Mouse (Mus musculus) left cerebral cortex, adult 2 months (tissue): ENCODE results near the gene Zfp316. TPM values are rescaled to one million over a fixed set of nuclear protein-coding genes. Genes with fewer than 3 reads are reported as not detected.
A peak's percentile ranks its signal among the peaks of the same experiment; 100 is the strongest.

Experiments
- DNase-seq, 2 experiments: peaks; one replicate each; pipeline ENCODE4 v3.0.0; 2021 to 2022; ENCODE audit warnings: low spot score in 2 of 2, mixed read lengths in 1 of 2; ENCODE audit errors: extremely low spot score in 1 of 2
- H3K27ac ChIP-seq: fragments of 200-600 bp; 2 replicates; pipeline ENCODE4 v1.8.1; 2022
- H3K4me3 ChIP-seq: fragments of 200-600 bp; 2 replicates; pipeline ENCODE4 v1.8.1; 2022
- CTCF ChIP-seq: fragments of 200-600 bp; IDR thresholded peaks from 2 replicates; pipeline ENCODE4 v1.8.1; 2022; ENCODE audit warnings: antibody characterized with exemption, mild to moderate bottlenecking, moderate library complexity
- intact Hi-C: fragments of 180-260 bp; cut with DNase I; formaldehyde crosslinking; loops from one replicate; pipeline ENCODE4 v1.15.1; 2025
- total RNA-seq, 2 experiments: library from RNA; stranded (reverse); gene quantifications; 2 replicates each; pipeline ENCODE4 v1.2.3; 2021

Gene Zfp316
- total RNA-seq, 2 experiments from 2014 or later, result 20.0 to 23.4 TPM

DNA sequence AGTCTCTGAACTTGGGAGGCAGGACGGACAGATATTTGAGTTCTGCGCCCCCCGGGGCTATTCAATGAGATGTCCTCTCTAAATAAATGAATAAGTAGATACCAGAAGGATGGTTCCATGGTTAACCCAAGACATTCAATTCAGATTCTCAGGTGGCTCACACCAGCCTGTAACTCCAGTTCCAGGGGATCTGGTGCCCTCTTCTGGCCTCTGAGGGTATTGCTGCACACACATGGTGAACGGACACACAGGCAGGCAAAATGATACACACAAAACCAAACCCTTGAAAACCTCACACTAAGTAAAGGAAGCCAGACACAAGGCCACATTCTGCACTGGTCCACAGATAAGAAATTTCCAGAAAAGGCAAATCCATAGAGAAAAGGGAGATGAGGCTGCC, 29.9 kb upstream of the Zfp316 start:
- DNase-seq, result peak; percentile 40 to 66
- TF ChIP-seq CTCF, result peak; percentile 77
- Histone ChIP-seq H3K4me3 (no peak overlapping the region), H3K27ac (no peak overlapping the region)
- intact Hi-C loops, result loop anchor here (5.0 kb wide), 2 partner anchors 47 to 122 kb away; no protein-coding TSS in a partner anchor

- Histone ChIP-seq H3K27ac (no peak overlapping the region), H3K4me3 (no peak overlapping the region)
- no peak for DNase-seq
- intact Hi-C loops, result loop anchor here (5.0 kb wide), 1 partner anchor 46 kb away; no protein-coding TSS in a partner anchor
- peak; percentile 47 for TF ChIP-seq CTCF
Observed at GRCm38 (mm10) chr5:143298391-143298790, 28.6 kb upstream of the Zfp316 start.

- no peak overlapping the region for H3K27ac ChIP-seq
- TF ChIP-seq CTCF, result no peak
- no peak overlapping the region for H3K4me3 ChIP-seq
- no peak for DNase-seq
- intact Hi-C loops, result loop anchor here (5.0 kb wide), 1 partner anchor 46 kb away; no protein-coding TSS in a partner anchor
Observed at GRCm38 (mm10) chr5:143297986-143298385, 28.2 kb upstream of the Zfp316 start.

DNA sequence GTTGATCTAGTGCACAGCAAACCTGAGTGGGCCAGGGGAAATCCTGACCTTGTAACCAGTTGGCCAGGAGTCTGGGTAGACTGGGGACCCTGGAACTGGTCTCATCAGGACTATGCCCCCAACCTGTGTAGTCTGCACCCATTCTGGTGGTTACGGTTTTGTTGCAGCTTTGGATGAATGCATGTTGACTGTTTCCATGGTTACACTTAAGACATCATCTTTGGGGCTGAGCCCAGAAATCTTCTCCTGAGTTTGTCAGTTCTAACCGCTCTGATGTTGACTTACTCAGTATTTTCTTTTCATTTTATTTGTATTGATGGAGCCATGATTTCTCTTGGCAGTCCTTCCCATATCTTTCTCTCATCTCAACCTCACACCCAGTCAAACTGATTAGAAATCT, 25.5 kb upstream of the Zfp316 start:
- Histone ChIP-seq H3K27ac (no peak overlapping the region), H3K4me3 (no peak overlapping the region)
- intact Hi-C loops, result loop anchor here (5.0 kb wide), 1 partner anchor 43 kb away; no protein-coding TSS in a partner anchor
- no peak for TF ChIP-seq CTCF
- no peak for DNase-seq

GRCm38 (mm10) chr5:143294862-143295261, 25.0 kb upstream of the Zfp316 start:
- DNase-seq, result no peak
- TF ChIP-seq CTCF, result peak; percentile 16
- Histone ChIP-seq H3K27ac (no peak overlapping the region), H3K4me3 (no peak overlapping the region)
- intact Hi-C loops, result loop anchor here (5.0 kb wide), 1 partner anchor 43 kb away; no protein-coding TSS in a partner anchor

GRCm38 (mm10) chr5:143293404-143293803, 23.6 kb upstream of the Zfp316 start, which contains the start of gene Zfp853:
Gene Zfp853 (minus strand): TSS chr5:143293623.
- Histone ChIP-seq H3K27ac (peak within 1 kb of the TSS; percentile 67; the same call in 1 of the 2 replicates), H3K4me3 (peak within 1 kb of the TSS; percentile 59)
- TF ChIP-seq CTCF, result no peak
- DNase-seq, result peak in 1 of 2 experiments; percentile 41
- intact Hi-C loops, result no loop called here

GRCm38 (mm10) chr5:143292879-143293278, 23.1 kb upstream of the Zfp316 start:
- intact Hi-C loops, result no loop called here
- no peak for DNase-seq
- Histone ChIP-seq H3K27ac (no peak overlapping the region), H3K4me3 (peak overlapping the region; percentile 59)
- TF ChIP-seq CTCF, result no peak

- no peak overlapping the region for H3K27ac ChIP-seq
- DNase-seq, result no peak
- TF ChIP-seq CTCF, result no peak
- intact Hi-C loops, result no loop called here
- H3K4me3 ChIP-seq, result no peak overlapping the region
Observed at GRCm38 (mm10) chr5:143289299-143289698, 19.5 kb upstream of the Zfp316 start.

DNA sequence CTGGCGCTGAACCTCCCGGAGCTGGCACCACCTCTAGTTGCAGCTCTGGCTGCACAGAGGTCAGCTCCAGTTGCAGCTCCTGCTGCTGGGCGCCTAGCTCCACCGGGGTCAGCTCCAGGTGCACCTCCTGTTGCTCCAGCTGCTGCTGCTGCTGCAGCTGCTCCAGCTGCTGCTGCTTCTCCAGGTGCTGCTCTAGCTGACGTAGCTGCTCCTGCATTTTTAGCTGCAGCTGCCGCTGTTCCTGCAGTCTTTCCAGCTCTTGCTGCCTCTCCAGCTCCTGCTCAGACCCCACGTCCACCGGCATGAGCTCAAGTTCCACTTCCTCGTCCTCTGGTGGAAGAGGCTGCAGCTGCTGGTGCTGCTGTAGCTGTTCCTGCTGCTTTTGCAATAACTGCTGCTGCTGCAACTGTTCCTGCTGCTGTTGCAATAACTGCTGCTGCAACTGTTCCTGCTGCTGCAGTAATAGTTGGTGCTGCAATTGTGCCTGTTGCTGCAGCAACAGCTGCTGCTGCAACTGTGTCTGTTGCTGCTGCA, 18.6 kb upstream of the Zfp316 start:
- TF ChIP-seq CTCF, result no peak
- no peak for DNase-seq
- Histone ChIP-seq H3K27ac (no peak overlapping the region), H3K4me3 (no peak overlapping the region)
- intact Hi-C loops, result no loop called here

- no peak for DNase-seq
- intact Hi-C loops, result no loop called here
- no peak for TF ChIP-seq CTCF
- peak overlapping the region; percentile 7; the same call in 1 of the 2 replicates for H3K4me3 ChIP-seq
- no peak overlapping the region for H3K27ac ChIP-seq
Observed at GRCm38 (mm10) chr5:143287774-143288328, 18.0 kb upstream of the Zfp316 start.

DNA sequence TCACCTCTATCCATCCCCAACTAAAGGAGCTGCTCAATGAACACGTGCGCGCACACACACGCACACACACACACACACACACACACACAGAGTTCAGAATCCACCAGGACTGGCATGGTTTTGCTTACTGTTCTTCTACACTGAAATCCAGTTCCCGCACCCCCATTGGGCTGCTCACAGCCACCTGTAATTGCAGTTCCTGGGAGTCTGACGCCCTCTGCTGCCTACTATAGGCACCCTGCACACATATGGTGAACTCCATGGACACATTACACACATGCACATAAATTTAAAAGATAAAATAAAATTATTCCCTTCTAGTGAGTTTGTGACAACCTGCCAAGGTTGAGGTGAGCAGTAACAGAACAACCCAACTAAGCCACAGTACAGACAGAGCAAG, 14.9 kb upstream of the Zfp316 start:
- intact Hi-C loops, result no loop called here
- no peak overlapping the region for H3K27ac ChIP-seq
- DNase-seq, result no peak
- TF ChIP-seq CTCF, result peak; percentile 21
- no peak overlapping the region for H3K4me3 ChIP-seq

DNA sequence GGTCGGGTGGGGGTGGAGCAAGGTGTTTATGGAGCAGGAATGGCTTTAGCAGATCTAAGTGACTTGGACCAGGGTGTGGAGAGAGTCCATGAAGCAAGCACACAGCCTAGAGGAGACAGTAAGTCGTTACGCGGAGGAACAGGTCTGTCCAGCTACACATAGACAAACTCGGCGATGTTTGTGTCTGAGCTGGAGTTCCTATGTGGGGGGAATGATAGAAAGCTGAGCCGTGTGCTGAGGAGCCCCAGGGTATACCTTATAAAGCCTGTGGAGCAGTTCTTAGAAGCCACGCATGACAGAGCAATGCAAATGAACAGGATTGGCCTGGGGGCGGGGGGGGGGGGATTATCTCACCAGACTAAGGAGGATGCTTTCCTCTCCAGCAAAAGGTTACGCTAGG, 9.4 kb upstream of the Zfp316 start:
- DNase-seq, result no peak
- intact Hi-C loops, result no loop called here
- Histone ChIP-seq H3K27ac (no peak overlapping the region), H3K4me3 (no peak overlapping the region)
- TF ChIP-seq CTCF, result no peak

GRCm38 (mm10) chr5:143275761-143276160, 5.9 kb upstream of the Zfp316 start:
- no peak for DNase-seq
- Histone ChIP-seq H3K27ac (no peak overlapping the region), H3K4me3 (no peak overlapping the region)
- no peak for TF ChIP-seq CTCF
- intact Hi-C loops, result no loop called here
